Mouse (Mus musculus): ENCODE results near the gene Gfra4.
"Not testable (repeated sequence)": the region's sequence is repeated elsewhere in the genome, so short reads cannot be mapped to it uniquely, and the experiment has no call there.

Gfra4 gene

DNA sequence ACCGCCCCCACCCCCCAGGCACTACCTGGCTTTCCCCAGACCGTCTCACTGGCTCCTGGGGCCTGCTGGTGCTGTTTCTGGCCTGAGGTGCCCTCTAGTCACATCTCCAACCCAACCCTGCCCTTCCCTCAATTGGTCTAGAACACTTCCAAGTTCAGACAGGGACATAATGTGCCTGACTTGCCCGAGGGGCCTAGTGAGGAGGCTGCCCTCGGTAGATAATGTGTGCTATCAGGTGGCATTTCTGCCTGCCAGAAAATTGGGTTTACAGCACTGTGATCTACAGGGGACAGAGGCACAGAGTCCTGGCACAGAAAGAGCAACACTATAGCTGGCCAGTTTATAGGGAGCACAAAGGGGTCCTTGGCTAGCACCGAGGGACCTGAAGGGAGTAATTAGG lies 9.2 kb upstream of the Gfra4 start:
- DNase-seq (ENCODE audit: low read depth, low spot score) = no peak

DNA sequence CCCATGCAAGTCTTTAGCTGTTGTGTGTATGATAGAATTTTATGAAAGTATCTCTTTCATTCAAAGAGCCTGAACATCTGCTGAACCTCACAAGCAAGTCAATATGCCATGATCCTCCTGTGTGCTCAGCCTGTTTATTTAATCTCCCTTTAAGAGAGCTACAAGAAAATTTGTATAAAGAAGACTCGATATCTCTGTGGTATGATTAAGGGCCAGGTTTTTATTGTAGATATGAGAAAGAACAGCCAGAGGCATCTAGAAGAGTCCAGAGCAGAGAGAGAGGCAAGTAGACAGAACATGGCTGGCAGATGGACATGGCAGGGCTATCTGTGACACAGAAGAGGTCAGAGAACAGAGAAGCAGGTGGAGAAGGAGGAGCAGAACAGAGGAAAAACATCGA lies 3.1 kb upstream of the Gfra4 start:
- no peak for DNase-seq (ENCODE audit: low read depth, low spot score)

DNA sequence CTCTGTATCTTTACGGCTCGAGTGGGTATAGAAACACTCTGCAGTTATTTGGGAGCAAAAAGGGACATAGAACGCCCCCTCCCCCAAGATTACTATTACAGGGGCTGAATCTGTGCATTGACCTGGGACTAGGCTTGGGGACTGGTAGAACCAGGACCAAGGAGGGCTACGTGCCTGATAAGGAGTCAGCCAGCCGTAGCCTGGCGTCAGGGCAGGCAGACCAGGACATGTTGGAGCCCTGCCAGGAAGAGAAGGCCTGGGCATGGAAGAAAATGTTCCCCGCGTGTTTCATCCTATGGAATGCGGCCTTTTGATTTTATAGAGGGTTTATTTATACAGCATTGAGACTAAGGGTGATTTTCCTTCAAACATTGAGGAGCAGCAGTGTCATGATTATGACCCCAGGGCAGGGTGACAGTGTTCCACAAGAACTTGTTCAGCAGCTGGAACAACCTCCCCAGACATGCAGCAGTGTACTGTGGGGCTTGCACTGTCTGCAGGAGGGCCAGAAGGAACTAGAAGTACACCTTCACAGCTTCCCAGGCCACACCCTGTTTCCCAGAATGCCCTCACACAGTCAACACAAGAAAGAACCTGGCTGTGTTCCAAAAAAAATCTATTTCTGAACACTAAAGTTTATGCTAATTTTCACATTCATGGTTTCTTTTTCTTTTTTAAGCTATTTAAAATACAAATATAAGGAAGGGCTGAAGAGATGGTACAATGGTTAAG lies 2.3 kb upstream of the Gfra4 start:
- DNase-seq (ENCODE audit: low read depth, low spot score) = no peak

DNA sequence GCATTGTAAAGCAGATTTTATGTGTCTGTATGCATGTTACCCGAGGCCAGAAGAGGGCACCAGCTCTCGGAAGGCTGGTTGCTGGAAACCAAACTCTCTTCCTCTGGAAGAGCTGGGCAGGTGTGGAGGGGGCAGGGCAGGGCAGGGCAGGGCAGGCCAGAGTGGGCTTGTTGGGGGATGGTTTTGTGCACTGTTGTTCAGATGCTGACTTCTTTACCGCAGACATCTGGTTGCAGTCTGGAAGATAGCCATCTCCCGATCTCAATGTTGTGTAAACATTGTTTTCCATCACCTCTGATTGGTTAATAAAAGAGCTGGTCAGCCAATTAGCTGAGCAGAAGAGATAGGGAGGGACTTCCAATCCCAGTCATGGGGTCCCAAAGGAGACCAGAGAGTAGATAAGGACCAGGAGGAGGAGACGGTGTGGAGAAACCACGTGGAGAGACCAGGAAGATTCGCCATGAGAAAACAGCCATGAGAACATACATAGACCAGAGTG lies 1.5 kb upstream of the Gfra4 start:
- peak; percentile 67 for DNase-seq (ENCODE audit: low read depth, low spot score)

DNA sequence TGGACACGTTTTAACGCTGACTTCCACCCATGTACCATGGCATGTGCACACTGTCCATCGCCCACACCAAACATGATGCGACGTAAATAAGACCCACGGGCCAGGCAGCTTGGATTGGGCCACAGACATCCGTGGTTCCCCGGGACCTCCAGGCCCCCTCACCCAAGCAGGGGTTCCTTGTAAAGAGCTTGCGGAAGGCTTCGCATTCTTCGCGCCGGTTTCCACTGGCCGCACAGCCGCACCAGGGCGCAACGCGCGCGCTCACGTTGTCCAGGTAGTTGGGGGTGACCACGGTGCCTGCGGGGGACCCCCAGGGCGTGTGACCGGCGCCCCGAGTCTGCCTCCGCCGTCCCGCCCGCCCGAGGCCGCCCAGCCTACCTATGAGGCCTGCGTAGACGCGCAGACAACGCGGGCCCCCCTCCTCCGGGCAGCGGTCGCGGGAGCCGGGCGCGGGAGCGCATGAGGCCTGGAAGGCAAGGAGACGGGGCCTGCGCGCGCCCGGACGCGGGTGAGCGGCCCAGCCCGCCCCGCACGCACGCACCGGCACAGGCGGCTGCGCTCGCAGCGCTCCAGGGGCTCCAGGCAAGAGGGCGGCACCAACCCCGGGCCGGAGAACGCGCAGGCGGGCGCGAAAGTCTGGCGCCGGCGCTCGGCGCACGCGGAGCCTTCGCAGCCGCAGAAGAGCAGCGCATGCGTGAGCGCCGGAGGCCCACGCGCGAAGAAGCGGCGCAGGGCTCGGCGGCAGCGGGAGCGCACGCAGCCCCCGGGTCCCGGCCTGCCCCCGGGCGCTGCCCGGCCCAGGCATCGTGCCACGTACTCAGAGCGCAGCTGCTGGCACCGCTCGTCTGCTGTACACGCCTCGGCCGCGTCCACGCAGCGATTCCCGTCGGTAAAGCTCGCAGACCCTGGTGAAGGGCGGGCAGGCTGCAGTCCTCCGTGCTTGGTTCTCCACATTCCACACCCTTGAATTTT lies 1.7 kb downstream of the Gfra4 start:
- DNase-seq (ENCODE audit: low read depth, low spot score) = peak; percentile 39

DNA sequence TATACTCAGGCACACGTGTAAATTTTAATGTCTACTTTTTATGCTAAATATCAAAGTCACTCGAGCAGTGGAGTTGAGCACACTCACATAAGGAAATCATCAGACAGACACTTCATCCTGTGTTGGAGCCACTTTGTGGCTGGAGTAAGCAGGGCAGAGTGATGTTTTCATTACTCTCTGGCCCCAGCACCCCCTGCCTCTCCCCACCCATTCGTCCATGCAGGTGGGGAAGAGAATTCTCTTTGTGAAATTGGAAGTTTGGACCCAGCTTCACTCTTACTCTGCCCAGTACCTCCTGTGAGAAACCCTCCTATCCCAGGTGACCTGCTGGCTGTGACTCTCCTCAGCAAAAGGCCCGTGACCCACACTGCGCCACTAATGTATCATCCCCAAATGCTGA lies 4.2 kb downstream of the Gfra4 start:
- no peak for DNase-seq (ENCODE audit: low read depth, low spot score)

DNA sequence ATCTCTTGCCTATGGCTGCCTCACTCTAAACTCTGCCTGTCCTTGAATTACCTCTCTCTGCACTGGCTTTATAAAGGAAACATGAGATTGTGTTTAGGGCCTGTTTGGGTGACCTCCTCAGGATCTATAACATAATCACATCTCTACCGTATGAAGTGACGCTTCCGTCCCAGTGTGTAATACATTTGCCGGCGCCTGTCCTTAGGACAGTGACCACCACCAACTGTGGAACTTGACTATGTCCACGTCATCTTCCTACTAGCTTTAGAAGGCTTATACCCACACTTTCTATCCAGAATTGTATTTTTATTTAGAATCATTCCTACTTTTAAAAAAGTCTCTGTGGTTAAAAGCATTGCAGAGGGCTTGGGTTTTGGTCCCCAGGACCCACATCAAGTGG lies 4.7 kb downstream of the Gfra4 start:
- no peak for DNase-seq (ENCODE audit: low read depth, low spot score)

DNA sequence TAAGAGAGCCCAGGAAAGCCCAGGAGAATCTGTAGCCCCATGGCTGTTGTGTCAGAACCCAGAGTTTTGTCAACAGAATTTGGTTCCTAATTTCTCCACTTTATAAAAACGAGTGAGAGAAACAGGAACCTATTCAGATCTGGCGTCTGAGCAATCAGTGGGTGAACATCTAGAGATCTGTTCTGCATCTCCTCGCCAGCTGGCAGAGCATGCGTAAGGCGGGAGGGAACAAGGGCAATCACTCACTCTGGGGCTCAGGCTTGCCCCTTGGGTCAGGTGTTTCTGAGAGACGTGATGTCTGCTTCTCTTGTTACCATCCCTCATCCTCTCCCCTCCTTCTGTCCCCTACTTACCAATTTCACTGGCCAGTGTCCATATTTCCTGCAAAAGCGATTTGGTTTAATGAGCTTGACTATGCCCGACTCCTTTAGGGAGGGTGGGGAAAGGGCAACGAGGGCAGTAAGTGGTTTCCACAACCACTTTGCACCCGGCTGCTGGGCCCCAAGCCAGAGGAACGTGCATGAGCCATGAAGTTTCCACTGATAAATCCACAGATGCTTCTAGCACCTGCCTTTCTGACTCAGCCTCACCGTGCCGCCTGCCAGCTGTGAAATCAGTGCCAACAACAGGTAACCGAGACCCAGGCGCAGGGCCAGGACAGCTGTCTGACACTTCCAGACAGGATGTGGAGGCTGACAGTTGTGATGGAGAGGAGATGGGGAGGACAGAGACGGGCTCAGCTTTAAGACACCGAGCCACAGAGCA lies 5.5 kb downstream of the Gfra4 start:
- DNase-seq (ENCODE audit: low read depth, low spot score) = no peak

DNA sequence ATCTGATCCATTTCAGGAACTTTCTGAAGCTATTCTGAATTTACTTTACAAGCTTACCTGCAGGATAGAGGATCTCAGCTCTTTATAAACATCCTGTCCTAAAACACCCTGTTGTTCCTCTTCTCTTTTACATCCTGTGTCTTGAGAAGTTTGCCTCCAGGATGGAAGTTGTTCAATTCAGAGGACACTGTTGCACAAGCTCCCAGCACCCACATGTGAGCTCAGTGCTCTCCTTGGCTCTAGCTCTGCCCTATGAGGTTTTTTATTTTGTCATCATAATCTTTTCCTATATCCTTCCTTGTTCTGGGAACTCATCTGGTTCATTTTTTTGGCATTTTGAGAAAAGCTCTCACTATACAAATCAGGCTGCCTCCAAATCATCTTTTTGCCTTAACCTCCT lies 6.1 kb downstream of the Gfra4 start:
- no peak for DNase-seq (ENCODE audit: low read depth, low spot score)

DNA sequence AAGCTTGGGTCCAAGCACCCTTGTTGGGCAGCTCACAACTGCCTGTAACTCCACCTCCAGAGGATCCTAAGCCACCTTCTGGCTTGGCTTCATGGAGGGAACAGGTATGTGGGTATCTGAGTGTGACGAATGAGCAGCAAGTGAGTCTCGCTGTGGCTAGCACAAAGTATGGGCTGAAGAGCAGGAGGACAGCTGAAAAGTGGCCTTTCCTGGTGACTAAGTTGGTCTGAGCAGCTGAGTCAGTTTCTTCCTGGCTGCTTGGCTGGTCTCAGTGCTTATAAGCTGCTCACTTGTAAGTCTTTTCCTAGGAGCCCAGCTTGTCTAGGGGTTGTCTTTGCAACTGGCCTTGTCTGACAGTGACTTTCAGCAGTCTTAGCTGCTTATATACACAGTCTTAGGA lies 6.5 kb downstream of the Gfra4 start:
- DNase-seq (ENCODE audit: low read depth, low spot score) = no peak

DNA sequence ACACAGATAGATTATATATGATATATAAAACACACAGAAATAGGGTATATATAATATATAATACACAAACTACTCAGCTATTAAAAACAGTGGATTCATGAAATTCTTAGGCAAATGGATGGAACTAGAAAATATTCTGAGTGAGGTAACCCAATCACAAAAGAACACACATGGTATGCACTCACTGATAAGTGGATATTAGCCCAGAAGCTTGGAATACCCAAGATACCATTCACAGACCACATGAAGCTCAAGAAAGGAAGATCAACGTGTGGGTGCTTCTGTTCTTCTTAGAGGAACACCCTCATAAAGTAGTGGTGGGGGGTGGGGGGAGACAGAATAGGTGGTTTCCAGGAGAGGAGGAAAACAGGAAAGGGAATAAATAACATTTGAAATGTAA lies 11.5 kb downstream of the Gfra4 start:
- not testable (repeated sequence) for DNase-seq (ENCODE audit: low read depth, low spot score)

DNA sequence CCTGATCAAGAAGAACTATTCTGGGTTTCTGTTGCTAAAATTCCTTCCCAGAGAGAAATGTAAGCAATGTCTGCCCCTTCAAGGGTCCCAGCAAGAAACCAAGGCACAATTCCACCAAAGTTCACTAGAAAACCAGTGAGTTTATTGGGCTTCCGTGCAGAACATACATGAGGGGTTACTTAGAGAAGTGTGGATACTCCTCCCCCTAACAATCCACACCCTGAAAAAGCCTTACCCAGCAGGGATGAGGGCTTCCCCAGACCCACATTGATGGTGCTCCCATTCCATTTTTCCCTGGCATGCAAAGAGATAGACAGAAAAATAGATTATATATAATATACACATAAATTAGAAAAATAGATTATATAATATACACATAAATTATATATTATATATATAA lies 11.9 kb downstream of the Gfra4 start:
- no peak for DNase-seq (ENCODE audit: low read depth, low spot score)

DNA sequence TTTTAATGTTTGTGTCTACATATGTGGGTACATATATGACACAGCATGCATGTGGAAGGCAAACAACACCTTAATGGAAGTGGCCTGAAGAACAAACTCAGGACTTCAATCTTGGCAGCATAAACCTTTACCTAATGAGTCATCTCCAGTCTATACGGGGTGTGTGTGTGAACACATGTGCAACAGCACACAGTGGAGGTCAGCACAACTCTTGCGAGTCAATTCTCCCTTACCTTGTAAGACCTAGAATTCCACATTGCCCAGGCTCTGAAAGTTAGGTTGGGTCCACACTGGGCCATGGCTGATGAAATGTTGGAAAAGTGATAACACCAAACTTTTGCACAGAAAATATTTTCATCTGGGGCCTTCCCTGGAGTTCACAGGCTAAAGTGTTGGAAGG lies 12.3 kb downstream of the Gfra4 start:
- DNase-seq (ENCODE audit: low read depth, low spot score) = no peak

DNA sequence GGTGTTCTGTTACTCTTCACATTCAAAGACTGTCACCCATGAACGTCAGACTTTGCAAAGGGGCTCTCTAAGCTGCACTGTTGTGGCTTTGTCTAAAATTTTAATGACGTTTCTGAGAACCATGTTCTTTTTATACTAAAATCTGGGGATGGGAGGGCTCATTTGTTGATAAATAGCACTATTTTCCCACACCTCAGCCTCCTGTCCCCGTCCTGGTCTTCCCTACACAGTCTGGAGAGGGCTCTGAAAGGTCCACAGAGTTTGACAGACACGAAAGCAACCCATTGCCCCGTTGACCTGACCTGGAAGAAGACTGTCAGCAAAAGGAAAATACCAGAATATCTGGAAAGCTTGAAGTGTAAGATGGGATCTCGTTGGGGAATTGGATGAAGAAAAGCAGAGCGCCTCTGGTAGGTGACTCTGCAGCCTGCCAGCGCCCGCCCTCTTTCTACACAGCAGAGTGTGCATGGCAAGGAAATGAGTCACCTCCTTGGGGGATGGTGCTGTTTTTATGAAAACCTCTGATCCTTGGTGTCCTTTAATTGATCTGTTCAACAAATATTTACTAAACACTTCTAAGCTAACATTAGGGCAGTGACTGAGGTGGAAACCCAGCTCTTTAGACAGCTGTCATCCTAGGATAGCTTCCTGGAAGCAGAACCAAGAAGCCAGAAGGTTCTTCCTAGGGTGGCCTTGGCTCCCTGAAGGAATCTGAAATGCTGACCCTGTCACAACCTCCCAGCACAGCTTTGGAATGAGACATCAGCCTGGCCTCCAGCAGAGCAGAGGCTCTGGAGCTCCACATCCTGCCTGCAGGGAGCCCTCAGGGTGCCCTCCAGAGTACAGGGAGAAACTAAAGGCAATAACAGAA lies 13.6 kb downstream of the Gfra4 start:
- no peak for DNase-seq (ENCODE audit: low read depth, low spot score)

DNA sequence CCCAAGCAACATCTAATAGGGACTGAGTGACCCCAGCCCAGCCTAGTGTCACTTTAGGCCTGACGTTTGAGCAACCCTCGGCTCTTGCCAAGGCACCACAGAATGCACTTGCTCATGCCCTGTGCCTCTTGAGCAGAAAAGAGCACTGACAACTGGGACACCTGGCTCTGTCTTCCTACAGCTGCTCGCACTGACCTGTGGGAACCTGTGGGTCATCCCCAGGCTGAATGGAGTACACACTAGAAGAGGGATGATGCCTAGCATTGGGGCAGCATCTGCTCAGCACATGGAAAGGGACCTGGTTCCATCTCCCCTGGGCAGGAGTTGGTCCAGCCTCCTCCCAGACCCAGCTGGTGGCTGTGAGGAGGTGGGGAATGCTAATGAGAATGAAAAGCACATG lies 15.9 kb downstream of the Gfra4 start:
- no peak for DNase-seq (ENCODE audit: low read depth, low spot score)

DNA sequence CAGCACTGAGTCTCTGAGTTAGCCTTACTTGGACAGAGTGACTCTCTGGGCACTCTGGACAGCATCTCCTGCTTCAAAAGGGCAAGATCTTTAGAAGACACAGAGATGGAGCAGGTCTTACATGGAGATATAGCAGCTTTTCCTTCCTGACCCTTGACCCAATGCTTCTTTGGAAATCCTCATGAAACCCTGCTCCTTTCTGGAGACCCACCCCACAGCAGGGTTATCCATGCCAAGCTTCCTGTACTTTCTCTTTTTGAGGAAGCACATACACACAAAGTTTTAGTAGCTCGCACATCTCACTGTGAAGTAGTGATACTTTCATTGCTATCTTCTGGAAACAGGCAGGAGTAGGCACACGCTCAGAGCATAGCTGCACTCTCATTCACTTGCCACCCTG lies 17.7 kb downstream of the Gfra4 start:
- no peak for DNase-seq (ENCODE audit: low read depth, low spot score)

DNA sequence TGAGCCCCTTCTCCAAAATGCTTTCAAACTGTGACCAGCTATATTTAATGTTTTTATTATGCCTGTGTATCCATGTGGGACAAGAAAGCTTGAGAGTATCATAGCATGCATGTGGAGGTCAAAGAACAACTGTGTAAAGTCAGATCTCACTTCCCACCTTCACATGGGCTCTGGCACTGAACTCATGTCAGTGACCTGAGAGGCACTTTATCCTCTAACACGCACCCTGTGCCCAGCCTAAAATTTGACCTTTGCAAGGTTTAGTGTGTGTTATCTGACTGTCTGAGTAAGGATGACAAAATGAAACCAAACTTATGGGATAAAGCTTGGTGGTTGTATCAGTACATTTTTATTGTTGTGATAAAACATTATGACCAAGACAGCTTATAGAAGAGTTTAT lies 32.3 kb downstream of the Gfra4 start:
- no peak for DNase-seq (ENCODE audit: low read depth, low spot score)

DNA sequence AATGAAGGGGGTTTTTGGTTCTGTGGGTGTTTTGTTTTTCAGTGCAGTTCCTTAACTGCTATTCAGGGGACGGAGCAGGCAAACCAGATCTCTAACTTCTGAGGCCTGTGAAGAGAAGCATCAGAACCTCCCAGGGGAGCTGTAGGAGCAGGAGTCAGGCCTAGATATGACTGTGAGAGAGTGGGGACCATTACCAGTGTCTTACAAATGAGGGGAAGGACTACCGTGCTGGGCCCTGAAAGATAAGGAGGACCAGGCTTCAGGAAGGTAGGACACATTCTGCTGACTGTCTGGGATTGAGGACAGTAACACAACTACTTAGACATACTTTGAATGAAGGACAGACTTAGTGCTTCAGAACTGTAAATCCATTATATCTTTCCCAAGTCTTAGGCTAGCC lies 33.8 kb downstream of the Gfra4 start:
- DNase-seq (ENCODE audit: low read depth, low spot score) = no peak

DNA sequence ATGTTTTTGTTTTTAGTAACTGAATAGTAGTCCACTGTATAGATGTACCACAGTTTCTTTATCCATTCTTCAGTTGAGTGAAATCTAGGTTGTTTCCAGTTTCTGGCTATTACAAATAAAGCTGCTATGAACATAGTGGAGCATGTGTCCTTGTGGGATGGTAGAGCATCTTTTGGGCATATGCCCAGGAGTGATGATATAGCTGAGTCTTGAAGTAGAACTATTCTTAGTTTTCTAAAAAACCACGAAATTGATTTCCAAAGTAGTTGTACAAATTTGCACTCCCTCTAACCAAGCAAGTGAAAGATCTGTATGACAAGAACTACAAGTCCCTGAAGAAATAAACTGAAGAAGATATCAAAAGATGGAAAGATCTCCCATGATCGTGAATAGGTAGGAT lies 50.1 kb downstream of the Gfra4 start:
- no peak for DNase-seq (ENCODE audit: low read depth, low spot score)

Measured in R1 (cell line).